Mouse (Mus musculus) midbrain, embryonic 12.5 days (tissue): ENCODE measurements at regions not wholly inside any gene's neighbourhood (a gene's known extent, or its start where the extent isn't known, plus 50 kb on each side); places are given as distances from the start of the nearest gene placed in this dataset.
A peak's percentile ranks its signal among the peaks of the same experiment; 100 is the strongest.

Experiments
- ATAC-seq: fragments of 200-750 bp; cut with Nextera tagmentation; 2 replicates; pipeline ENCODE4 v1.8.0; 2017; ENCODE audit warnings: low read depth, moderate TSS enrichment, moderate library complexity; ENCODE audit not compliant: low FRiP score
- H3K27ac ChIP-seq: fragments of 300-500 bp; sonication (generic); replicated peaks from 2 replicates; pipeline ENCODE4 v1.5.1; 2016; ENCODE audit warnings: mild to moderate bottlenecking
- H3K27me3 ChIP-seq: fragments of 300-500 bp; sonication (generic); 2 replicates; pipeline ENCODE4 v1.6.1; 2016; ENCODE audit warnings: mild to moderate bottlenecking
- H3K36me3 ChIP-seq: fragments of 300-500 bp; sonication (generic); 2 replicates; pipeline ENCODE4 v1.6.1; 2016
- H3K4me1 ChIP-seq: fragments of 300-500 bp; sonication (generic); 2 replicates; pipeline ENCODE4 v1.6.1; 2016
- H3K4me2 ChIP-seq: fragments of 300-500 bp; sonication (generic); replicated peaks from 2 replicates; pipeline ENCODE4 v1.6.1; 2016; ENCODE audit warnings: mild to moderate bottlenecking, moderate library complexity
- H3K4me3 ChIP-seq: fragments of 300-500 bp; sonication (generic); 2 replicates; pipeline ENCODE4 v1.5.1; 2016; ENCODE audit warnings: mild to moderate bottlenecking
- H3K9ac ChIP-seq: fragments of 300-500 bp; sonication (generic); replicated peaks from 2 replicates; pipeline ENCODE4 v1.6.1; 2016; ENCODE audit warnings: mild to moderate bottlenecking, moderate library complexity
- H3K9me3 ChIP-seq: fragments of 300-500 bp; sonication (generic); 2 replicates; pipeline ENCODE4 v1.6.1; 2016; ENCODE audit warnings: mild to moderate bottlenecking
- WGBS: fragments of 180-500 bp; shearing (Covaris S2); methylation state at CpG from one replicate; pipeline ENCODE4 v1.1.7; 2016; 5-methylcytosine and 5-hydroxymethylcytosine counted together

DNA sequence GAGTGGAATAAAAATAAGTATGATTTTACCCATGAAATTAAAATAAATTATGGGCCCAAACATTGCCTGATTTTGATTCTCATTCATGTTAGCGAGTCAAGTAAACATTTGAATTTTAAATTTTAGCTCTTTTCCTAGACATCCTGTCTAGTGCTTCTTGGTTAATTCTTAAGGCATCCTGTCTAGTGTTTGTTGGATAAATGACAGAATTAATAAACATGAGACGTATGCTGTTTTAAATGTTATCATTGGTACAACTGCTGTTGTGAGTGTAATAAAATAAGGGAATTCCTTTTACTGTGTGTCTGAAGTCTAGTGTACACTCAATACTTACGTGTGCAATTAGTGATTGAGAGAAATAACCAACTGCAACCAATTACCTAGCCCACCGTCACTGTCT is 149.0 kb upstream of the Trpm3 start:
- 90% methylated on average over 4 of the region's 4 CpGs for WGBS

DNA sequence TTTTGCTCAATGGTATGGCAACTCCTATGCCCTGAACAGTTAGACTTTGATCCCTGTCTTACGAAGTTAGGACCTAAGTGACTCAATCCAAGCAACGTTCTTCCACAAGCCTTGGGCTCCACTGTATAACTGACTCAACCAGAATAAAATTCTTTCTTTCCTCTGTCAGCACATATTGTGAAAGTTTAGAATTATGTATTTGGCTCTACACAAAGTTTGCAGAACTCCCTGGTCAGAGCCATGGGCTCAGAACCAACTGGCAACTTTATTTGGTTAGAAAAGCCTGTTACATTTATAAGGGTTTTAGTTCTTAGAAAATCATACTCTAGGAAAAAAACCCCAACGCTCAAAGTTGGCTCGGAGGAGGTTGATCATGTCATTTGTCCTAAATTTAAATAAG is 147.9 kb upstream of the Trpm3 start:
- Histone ChIP-seq H3K4me3 (no peak overlapping the region), H3K27ac (no peak overlapping the region), H3K27me3 (no peaks in the 10 kb centered on the region), H3K9me3 (no peaks in the 10 kb centered on the region), H3K4me1 (no peaks in the 10 kb centered on the region), H3K36me3 (no peaks in the 10 kb centered on the region), H3K4me2 (no peak overlapping the region), H3K9ac (no peak overlapping the region)
- WGBS, result 97% methylated on average over 4 of the region's 4 CpGs
- no peak for ATAC-seq

More for the DNA sequence above, 149.0 kb upstream of the Trpm3 start:
- no peaks in the 10 kb centered on the region for H3K27me3 ChIP-seq
- H3K9me3 ChIP-seq, result no peaks in the 10 kb centered on the region
- no peak overlapping the region for H3K4me3 ChIP-seq
- no peak overlapping the region for H3K27ac ChIP-seq
- H3K36me3 ChIP-seq, result no peaks in the 10 kb centered on the region
- no peak overlapping the region for H3K4me2 ChIP-seq
- ATAC-seq, result no peak
- no peak overlapping the region for H3K9ac ChIP-seq
- H3K4me1 ChIP-seq, result no peaks in the 10 kb centered on the region

DNA sequence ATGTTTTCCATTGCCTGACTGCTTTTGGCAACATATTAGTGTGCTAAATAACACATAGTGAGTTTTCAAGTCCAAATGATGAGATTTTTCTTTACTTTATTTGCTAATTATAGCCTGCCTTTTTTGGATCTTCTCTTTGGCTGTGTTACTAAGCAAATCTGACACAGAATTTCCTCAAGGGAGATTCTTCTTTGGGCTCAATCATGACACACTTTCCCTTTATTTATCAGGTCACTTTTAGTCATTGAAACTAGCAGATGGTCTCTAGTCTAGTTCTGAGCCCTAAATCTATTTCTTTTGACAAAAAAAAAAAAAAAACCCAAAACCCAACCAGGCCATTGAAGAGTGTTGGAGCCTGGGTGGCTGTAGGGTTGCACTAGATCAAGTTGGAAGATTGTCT is 147.4 kb upstream of the Trpm3 start:
- Histone ChIP-seq H3K27me3 (no peaks in the 10 kb centered on the region), H3K4me3 (no peak overlapping the region), H3K27ac (no peak overlapping the region), H3K4me2 (no peak overlapping the region), H3K36me3 (no peaks in the 10 kb centered on the region), H3K9ac (no peak overlapping the region), H3K4me1 (no peaks in the 10 kb centered on the region), H3K9me3 (no peaks in the 10 kb centered on the region)
- ATAC-seq, result no peak

DNA sequence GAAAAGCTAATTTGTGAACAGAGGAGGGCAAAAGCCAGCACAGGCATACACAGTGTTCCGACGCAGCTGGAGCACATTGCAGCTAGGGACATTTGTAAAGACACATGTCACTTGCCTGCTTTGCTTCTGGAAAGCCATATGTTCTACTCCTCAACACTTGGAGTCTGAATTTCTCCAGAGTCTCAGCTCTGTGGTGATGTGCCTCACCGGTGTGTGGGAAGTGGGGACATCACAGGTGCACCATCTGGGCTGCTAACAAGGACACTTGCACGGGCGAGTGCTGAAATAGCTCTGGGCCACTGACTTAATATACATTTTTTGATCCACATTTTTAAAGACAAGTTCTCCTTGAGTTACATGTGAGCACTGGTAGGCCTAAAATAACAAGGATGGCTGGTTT is 139.2 kb upstream of the Trpm3 start:
- Histone ChIP-seq H3K36me3 (no peaks in the 10 kb centered on the region), H3K4me3 (no peak overlapping the region), H3K9me3 (no peaks in the 10 kb centered on the region), H3K9ac (no peak overlapping the region), H3K4me2 (no peak overlapping the region), H3K27me3 (no peaks in the 10 kb centered on the region), H3K27ac (no peak overlapping the region), H3K4me1 (no peaks in the 10 kb centered on the region)
- ATAC-seq, result no peak
- WGBS, result 92% methylated on average over 5 of the region's 5 CpGs

DNA sequence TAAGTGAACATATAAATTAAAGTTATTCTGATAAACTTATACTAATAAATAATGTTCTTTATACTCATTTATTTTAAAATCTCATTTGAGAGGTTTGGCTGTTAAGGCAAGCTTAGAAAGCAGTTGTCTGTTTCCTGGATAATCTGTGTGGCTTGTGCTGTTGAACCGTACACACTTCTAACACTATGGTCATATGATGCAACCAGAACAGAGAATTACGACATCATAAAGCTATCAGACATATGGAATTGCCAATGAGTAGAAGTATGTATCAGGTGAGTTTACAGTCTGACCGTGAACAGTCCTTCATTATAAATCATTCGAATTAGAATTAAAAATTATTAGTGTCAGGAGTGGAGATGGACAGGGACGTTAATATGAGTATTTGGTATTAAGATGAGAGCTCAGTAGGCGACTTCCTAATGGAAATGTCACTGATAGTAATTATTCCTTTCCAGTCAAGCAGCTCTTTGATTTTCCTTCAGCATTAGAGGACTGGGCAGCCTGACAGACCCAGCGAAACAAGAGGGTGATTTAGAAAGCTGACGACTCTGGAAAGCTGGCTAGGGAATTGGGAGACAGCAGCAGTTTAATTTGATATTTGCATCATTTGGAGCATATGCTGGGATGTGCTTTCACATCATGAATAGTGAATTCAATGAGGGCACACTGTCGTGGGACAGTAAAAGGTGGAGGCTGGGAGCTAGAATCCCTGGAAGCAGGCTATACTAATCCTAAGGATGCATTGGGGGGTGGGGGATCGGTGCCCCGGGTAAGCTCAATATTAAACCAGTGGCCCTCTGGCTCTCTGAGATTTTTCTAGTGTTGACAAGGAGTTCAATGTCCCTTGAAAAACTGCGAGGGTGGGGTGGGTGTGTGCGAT is 130.6 kb upstream of the Trpm3 start:
- H3K4me1 ChIP-seq, result no peaks in the 10 kb centered on the region
- 79% methylated on average over 13 of the region's 13 CpGs for WGBS
- no peak overlapping the region for H3K4me3 ChIP-seq
- H3K4me2 ChIP-seq, result no peak overlapping the region
- H3K27ac ChIP-seq, result no peak overlapping the region
- ATAC-seq, result 0 out of 2 replicates have a peak, but pooled peaks have one; percentile 16
- no peaks in the 10 kb centered on the region for H3K27me3 ChIP-seq
- no peak overlapping the region for H3K9ac ChIP-seq
- H3K9me3 ChIP-seq, result no peaks in the 10 kb centered on the region
- no peaks in the 10 kb centered on the region for H3K36me3 ChIP-seq

DNA sequence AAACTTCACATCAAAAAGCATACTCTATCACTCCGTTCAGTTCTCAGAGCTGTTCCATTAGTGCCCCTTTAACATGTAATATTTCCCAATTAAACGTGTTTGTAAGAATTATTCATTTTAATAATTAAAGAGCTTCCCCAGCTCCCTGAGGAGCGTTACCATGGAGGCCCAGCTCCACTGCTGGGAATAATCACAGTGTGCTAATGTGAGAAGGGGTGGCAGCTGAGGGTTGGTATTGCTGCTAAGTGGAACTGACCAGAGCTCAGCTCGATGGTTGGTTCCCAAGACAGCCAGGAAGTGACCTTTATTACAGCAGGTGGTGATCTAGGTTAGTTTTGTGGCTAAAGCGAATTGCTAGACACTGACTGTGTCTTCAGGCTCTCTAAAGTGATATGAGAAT is 128.6 kb upstream of the Trpm3 start:
- no peaks in the 10 kb centered on the region for H3K9me3 ChIP-seq
- no peak for ATAC-seq

DNA sequence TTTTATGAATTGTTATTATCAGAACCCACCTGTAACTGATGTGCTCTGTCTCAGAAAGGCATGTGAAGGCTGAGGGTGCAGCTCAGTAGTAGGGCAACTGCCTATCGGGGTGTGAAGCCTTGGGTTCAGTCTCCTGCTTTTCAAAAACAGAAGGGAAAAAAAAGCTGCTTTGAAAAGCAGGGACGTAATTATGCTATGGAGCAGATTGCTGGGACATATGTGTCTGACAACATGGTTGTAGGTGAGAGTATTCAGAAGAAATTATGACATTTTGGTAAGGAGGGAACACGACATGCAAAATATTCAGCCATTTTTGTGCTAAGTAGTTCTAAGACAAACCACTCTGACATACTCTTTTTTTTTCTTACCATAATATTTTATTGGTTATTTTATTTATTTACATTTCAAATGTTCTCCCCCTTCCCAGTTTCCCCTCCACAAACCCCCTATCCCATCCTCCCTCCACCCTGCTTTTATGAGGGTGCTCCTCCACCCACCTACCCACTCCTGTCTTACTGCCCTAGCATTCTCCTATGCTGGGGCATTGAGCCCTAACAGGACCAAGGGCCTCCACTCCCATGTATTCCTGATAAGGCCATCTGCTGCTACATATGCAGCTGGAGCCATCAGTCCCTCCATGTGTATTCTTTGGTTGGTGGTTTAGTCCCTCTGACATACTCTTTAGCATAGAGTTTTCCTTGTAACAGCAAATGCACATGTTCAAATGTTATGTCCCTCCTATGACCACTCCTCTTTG is 122.8 kb upstream of the Trpm3 start:
- no peak overlapping the region for H3K4me2 ChIP-seq
- no peak overlapping the region for H3K27ac ChIP-seq
- H3K9me3 ChIP-seq, result no peaks in the 10 kb centered on the region
- H3K4me3 ChIP-seq, result no peak overlapping the region
- H3K4me1 ChIP-seq, result no peaks in the 10 kb centered on the region
- 90% methylated on average over 3 of the region's 3 CpGs for WGBS
- no peak for ATAC-seq
- no peak overlapping the region for H3K9ac ChIP-seq
- H3K36me3 ChIP-seq, result no peaks in the 10 kb centered on the region
- no peaks in the 10 kb centered on the region for H3K27me3 ChIP-seq

More for the DNA sequence above, 128.6 kb upstream of the Trpm3 start:
- Histone ChIP-seq H3K9ac (no peak overlapping the region), H3K4me3 (no peak overlapping the region), H3K27me3 (no peaks in the 10 kb centered on the region), H3K4me1 (no peaks in the 10 kb centered on the region), H3K27ac (no peak overlapping the region), H3K36me3 (no peaks in the 10 kb centered on the region), H3K4me2 (no peak overlapping the region)
- WGBS, result 71% methylated on average over 5 of the region's 5 CpGs

DNA sequence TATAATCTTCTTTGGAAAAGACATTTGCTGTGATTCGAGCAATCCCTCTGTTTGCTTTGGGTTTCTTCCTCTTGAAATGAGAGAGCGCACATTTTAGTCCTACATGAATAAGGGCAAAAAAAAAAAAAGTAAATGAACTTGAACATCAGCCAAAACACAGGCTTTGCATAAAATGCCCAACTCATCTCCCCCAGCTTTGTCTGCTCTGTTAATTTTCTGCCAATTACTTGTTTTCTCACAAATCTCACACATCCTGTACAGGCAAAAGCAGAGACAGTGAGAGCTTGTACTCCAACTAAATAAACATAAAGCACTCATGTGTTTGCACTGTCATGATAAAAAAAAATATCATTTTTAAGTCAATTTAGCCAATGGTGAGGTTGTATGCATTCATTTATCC is 121.4 kb upstream of the Trpm3 start:
- Histone ChIP-seq H3K9ac (no peak overlapping the region), H3K4me3 (no peak overlapping the region), H3K36me3 (no peaks in the 10 kb centered on the region), H3K9me3 (no peaks in the 10 kb centered on the region), H3K27me3 (no peaks in the 10 kb centered on the region), H3K4me1 (no peaks in the 10 kb centered on the region), H3K4me2 (no peak overlapping the region), H3K27ac (no peak overlapping the region)
- ATAC-seq, result no peak
- 62% methylated on average over 2 of the region's 2 CpGs for WGBS

DNA sequence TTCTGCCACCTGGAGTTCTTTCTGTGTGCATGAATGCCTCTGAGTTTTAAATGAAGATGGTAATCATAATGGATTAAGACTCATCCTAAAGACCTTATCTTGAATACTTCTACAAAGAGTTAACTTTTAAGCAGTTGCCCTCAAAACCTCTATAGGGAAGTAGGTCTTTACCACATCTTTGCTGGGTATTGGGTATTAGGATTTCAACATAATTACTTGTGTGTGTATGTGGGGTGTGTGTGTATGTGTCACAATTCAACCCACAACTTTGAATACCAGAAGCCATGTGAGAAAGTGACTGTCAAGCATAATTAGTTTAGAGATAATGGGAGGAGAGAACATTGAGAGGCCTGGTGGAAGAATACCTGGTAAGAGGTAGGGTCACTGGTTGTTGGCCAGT is 111.3 kb upstream of the Trpm3 start:
- Histone ChIP-seq H3K4me3 (no peak overlapping the region), H3K27me3 (no peaks in the 10 kb centered on the region), H3K4me1 (no peaks in the 10 kb centered on the region), H3K4me2 (no peak overlapping the region), H3K9ac (no peak overlapping the region), H3K36me3 (no peaks in the 10 kb centered on the region), H3K27ac (no peak overlapping the region), H3K9me3 (no peaks in the 10 kb centered on the region)
- ATAC-seq, result no peak

DNA sequence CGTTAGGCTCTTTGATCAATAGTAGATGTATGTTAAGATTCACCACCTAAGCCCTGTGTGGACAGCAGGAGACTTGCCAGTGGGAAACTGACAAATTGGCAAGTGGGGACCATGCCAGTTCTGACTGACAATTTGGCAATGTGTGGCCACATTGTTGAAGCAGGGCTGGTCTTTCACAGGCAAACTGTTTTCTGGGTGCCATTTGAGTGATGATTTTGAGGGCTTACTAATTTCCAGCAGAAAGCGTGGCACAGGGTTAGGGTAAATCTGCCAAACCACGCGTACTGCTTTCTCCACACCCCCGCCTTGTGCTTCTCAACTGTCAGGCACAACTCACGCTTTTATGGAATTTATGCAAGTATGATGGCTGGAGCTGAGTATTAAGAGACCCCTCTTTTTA is 91.2 kb upstream of the Trpm3 start:
- H3K9me3 ChIP-seq, result no peaks in the 10 kb centered on the region
- H3K4me2 ChIP-seq, result no peak overlapping the region
- no peak overlapping the region for H3K27ac ChIP-seq
- 85% methylated on average over 6 of the region's 6 CpGs for WGBS
- no peak overlapping the region for H3K9ac ChIP-seq
- no peak overlapping the region for H3K4me3 ChIP-seq
- no peaks in the 10 kb centered on the region for H3K27me3 ChIP-seq
- H3K36me3 ChIP-seq, result no peaks in the 10 kb centered on the region
- no peak for ATAC-seq
- no peaks in the 10 kb centered on the region for H3K4me1 ChIP-seq

DNA sequence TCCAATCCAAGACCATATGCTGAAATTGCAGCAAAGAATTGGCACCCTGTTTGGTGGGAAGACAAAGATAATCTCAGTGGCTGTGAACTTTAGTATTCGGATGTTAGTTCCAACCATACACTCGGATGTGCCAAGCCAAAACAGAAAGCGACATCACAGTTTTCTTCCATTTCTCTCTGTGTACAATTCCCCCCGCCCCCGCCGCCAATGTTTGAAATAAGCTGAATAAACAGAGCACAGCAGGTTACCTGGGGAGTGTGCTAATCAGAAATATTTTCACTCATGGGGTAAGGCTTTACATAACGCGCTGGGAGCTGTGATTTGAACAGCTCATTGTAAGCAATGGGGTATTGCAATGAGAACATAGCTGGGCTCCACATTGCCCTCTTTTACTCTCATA is 72.5 kb upstream of the Trpm3 start:
- Histone ChIP-seq H3K27me3 (no peaks in the 10 kb centered on the region), H3K9me3 (no peaks in the 10 kb centered on the region), H3K4me1 (no peaks in the 10 kb centered on the region), H3K27ac (no peak overlapping the region), H3K4me2 (no peak overlapping the region), H3K9ac (no peak overlapping the region), H3K36me3 (no peaks in the 10 kb centered on the region), H3K4me3 (no peak overlapping the region)
- 80% methylated on average over 8 of the region's 8 CpGs for WGBS
- no peak for ATAC-seq

DNA sequence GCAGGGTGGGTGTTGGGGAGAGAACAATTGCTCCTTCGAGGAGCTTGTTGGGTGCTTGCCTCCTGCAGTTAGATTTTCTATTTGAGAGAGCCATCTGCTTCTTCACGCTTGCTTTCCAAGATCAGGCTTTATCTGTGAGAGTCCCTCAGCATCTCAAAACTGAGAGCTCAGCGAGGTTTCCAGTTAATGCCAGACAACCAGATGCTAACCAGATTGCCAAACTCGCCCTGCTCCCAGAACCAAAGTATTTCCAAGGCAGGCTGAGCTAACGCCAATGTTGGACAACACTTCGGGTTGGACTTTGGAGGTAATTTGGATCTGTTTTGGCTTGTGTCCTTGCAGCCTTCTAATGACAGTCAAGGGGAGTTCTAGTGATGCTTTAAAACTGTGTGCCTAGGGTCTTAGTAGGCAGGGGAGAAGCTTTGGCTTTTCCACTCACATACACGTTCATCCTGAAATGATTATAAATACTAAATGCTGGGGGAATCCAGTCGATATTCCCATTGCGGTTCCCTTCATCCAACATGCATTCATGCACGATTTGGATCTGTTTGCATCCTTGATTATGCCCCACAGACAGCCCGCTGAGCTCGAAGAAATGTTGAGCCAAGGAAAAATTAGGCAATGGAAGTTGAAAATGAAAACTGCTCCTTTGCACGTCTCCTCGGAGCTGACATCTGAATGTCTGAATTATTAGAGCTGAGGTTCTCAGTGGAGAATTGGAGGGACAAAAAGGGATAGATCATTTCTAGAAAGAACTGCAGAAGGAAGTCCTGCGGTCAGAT is 68.4 kb upstream of the Trpm3 start:
- Histone ChIP-seq H3K27me3 (no peaks in the 10 kb centered on the region), H3K4me2 (no peak overlapping the region), H3K4me3 (no peak overlapping the region), H3K4me1 (0 out of 2 replicates have a peak, but pooled peaks cover 2% of the 10 kb centered on the region), H3K9me3 (no peaks in the 10 kb centered on the region), H3K36me3 (no peaks in the 10 kb centered on the region), H3K27ac (no peak overlapping the region), H3K9ac (no peak overlapping the region)
- ATAC-seq, result no peak
- WGBS, result 82% methylated on average over 15 of the region's 15 CpGs
